Mouse (Mus musculus) hindbrain, embryonic 13.5 days (tissue): ENCODE results near the gene Trmt10a. TPM values are rescaled to one million over a fixed set of nuclear protein-coding genes. Genes with fewer than 3 reads are reported as not detected.

Experiments used
- polyA plus RNA-seq: library from polyadenylated mRNA; unstranded; fragments of >200 nt; fragmentation: Nextera tagmentation; extraction: Ambion mirVana; gene quantifications from 2 replicates; pipeline ENCODE4 v1.2.1, GENCODE M21; 2015

Gene Trmt10a
- polyA plus RNA-seq, 1 experiment from 2014 or later, result 8.1 TPM

Other genes starting within 250 kb of the Trmt10a start
- 121 and 130 TPM in 2 replicates for gene Lamtor3, start 224.9 kb upstream of the Trmt10a start, polyA plus RNA-seq
- gene Dapp1, start 161.9 kb upstream of the Trmt10a start, polyA plus RNA-seq, result 1.8 and 1.9 TPM in 2 replicates
- 0.12 and 0.18 TPM in 2 replicates for gene 1110002E22Rik, start 78.4 kb upstream of the Trmt10a start, polyA plus RNA-seq
- gene Gm5105, start 76.1 kb upstream of the Trmt10a start, polyA plus RNA-seq, result 0.12 TPM in 1 of 2 replicates, not detected in the other
- gene Mttp, start 1.5 kb downstream of the Trmt10a start, polyA plus RNA-seq, result 9.4 and 10.0 TPM in 2 replicates
- gene 4930579F01Rik, start 50.4 kb downstream of the Trmt10a start, polyA plus RNA-seq, result 0.10 TPM in 1 of 2 replicates, not detected in the other
- gene Adh7, start 74.3 kb downstream of the Trmt10a start, polyA plus RNA-seq, result 0.71 and 1.1 TPM in 2 replicates
- 0.65 and 1.4 TPM in 2 replicates for gene Adh1, start 117.5 kb downstream of the Trmt10a start, polyA plus RNA-seq
- gene Adh6a, start 169.8 kb downstream of the Trmt10a start, polyA plus RNA-seq, result not detected in 2 replicates
- gene Adh6b, start 198.3 kb downstream of the Trmt10a start, polyA plus RNA-seq, result 0.10 and 0.22 TPM in 2 replicates